Mouse (Mus musculus) Muller cell, postnatal 12 days (primary cell): ENCODE measurements at regions not wholly inside any gene's neighbourhood (a gene's known extent, or its start where the extent isn't known, plus 50 kb on each side); places are given as distances from the start of the nearest gene placed in this dataset.

Experiments used
- DNase-seq: peaks from one replicate; pipeline ENCODE4 v3.0.0-alpha.2; 2015; ENCODE audit errors: inconsistent ontology term

DNA sequence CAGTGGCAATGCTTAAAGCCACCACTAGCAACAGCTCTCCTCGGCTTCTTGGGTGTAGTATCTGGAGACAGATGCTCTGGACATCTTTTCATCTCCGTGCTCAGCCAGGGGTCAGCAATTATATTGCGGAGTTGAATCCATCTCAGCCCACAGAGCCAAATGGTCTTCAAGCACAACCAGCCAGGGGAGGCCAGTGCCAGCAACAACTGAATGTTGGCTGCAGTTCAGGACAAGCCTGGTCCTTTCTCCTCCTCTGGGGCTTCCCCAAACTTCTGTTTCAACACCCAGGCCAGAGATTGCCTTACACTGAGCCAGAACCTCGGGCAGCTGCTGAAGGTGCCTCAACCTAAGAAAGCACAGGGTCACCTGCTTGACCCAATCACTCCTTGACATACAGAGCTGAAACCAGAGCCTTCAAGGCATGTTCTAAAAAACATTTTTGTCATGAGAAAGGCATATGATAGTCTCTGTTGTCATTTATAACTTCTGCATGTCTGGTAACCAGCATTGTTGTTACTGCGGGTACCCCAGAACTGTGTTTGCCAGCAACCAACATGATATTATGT, 169.9 kb upstream of the Lef1 start:
- peak; percentile 58 for DNase-seq

DNA sequence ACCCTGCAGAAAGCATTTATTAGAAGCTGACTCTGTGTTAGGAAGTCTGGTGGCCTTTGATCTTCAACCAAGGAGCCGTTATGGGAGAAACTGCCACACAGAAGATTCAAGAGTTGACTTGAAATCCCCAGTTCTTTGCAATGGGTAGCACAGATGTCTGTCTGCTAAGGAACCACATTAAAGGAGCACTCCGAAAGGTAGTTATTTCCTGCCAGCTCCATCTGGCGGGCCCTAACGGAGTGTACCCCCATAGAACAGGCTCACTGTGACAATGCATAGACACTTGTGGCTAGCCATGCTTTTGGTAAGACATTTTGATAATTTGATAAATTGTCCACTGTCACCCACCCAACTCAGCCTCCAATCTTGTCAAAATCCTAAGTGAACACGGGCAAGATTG, 173.3 kb upstream of the Lef1 start:
- DNase-seq = no peak

DNA sequence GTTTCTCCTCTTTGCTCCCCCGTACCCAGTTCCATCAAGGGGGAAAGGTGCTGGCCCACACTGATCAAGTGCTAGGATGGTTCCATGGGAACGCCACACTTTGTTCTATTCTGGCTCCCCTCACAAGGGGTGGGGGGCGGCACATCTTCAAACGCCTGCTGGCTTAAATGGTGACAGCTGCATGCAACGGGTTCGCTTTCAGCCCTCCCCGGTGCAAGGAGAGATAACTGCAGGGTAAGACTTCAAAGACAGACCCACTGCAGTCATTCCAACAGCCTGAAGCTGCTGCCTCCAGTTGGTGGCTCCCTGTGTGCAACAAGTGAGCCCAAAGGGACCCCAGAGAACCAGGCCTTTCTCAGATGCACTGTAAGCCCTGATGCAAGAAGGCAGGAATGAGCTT, 173.9 kb upstream of the Lef1 start:
- DNase-seq = no peak

DNA sequence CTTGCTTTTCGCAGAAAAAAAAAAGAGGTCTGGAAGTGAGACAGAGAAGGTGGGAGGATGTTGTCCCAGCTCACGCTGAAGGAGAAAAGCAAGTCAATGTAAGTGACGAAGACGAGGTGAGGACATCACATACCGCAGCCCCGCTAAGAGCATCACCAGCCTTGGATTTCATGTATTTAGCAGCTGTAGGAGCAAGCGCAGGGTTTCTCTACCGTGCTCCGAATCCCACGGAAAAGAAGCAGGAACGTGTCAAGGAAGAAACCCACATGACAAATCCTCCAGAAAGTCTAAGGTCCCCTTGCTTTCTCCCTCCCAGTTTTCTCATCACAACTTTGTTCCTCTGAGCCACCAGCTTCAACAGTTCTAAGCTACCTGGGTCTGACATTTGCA, 174.3 kb upstream of the Lef1 start:
- DNase-seq = no peak

DNA sequence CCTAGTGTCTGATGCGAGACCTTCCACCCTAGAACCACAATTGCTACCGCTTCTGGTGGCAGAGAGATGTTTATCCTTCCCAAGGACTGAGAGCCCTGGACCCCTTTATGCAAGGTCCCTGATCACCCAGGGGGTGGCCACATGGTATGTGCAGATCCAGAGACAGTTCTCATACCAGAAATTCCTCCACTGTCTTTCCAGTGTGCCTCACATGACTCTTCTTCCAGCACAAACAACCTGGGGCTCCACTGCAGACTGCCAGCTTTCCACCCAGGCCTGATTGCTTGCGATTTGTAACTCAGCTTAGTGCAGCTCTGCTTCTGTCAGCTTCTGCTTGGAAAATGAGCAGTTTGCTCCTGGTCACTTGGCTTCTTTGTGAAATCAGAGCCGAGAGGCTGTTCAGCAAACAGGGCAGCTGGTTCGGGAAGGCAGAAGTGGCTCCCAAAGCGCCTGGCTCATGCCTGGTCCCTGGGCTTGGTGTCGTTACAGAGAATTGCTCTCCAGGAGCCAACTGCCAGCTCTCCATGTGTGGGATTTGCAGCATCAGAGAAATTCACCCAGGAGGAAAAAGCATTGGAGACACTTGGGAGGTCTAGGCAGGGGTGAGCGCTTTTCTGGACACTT, 174.9 kb upstream of the Lef1 start:
- DNase-seq = peak; percentile 83

DNA sequence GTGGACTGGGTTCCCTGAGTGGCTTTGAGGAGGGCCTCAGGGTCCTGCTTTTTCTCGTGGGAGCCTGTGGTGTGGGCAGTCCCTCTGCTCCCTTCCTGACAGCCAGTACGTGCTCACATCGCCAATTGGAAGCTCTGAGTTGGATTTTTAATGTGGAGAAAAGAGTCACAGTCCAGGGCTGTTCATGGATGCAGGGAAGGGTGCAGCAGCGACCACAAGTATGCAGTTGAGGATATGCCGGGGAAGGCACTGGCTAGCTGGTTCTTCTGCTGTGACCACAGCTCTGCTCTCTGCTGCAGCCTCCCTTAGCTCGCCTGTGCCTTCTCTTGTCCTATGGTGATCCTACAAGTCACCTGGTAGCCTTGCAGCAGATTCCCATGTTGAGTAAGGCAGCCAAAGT, 177.5 kb upstream of the Lef1 start:
- peak; percentile 51 for DNase-seq

DNA sequence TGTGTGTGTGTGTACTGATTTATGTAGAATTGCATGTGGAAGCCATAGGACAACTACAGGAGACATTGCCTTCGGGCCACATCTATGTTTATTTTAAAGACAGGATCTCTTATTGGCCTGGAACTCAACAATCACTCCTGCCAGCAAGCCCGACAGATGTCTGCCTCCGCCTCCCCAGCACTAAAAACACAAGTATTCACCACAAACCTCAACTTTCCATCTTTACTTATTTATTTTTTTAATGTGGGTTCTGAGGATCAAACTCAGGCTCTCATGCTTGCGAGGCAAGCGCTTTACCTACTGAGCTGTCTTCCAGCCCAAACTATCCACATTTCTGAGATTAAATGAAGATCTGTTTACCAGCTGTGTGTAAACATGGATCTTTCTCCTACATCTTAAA, 178.0 kb upstream of the Lef1 start:
- no peak for DNase-seq

DNA sequence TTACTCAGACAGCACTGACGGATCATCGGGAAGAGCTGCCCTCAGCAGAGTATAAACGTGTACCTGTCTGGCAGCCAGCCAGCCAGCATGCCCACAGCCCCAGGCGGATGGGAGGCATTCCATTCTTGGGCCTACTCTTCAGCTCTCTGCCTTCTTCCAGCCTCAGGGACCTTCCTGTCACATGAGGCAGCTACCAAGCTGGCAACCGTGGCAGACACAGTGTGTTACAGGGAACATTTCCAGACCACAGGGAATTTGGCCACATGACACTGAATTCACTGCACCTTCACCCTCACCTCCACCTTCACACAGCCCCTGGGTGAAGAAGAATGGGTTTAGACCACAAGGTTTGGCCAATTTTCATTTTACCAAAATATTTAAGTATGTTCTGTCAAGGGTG, 185.3 kb upstream of the Lef1 start:
- no peak for DNase-seq

DNA sequence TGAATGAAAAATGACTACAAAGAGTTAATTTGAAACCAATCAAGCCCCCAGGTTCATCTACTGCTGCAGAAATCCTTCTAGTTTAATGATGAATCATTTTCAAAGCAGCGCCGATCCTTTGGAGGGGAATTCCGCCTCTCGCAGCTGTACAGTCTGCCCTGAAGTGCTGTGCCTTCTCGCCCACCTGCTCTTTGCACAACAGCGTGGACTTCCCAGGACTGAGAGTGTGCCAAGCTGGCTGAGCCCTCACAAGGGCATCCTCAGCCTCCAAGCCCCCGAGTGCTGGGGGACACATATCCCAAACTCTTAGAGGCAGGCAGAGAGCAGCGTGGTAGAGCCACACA, 186.7 kb upstream of the Lef1 start:
- peak; percentile 37 for DNase-seq

DNA sequence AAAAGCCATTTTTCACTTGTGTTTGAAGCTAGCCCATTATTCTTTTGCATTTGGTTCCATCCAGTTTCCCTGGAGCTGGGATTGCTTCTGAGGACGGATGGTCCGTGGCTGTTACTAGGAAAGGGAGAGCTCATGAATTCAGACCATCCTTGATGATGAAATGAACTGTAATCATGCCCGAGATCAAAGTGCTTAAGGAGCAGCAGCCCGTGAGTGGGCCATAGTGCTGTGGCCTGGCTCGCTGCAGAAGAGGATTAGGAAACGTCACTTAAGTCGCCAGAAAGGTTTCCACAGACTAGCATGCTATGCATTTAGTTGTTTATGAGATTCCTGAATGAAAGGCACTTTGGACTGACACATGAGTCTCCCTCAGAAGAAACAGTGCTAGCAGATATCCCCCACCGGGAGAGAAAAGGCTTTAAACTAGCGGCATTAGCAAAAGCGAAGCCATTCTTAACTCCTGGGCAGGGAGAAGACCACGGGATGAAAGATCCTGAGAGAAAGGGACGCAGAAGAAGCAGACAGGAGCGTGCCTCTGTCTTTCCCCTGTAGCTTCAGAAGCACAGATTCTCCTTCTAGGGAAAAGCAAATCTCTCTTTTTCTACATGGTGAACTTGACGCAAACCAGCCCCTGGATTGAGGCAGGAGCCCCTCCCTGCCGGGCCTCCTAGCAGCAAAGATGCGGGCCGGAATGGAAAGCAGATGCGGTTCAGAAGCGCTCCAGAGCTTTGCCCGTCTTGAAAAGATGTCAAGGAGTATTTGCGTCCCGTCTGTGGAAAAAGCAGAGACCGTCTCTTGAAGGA, 187.3 kb upstream of the Lef1 start:
- no peak for DNase-seq

DNA sequence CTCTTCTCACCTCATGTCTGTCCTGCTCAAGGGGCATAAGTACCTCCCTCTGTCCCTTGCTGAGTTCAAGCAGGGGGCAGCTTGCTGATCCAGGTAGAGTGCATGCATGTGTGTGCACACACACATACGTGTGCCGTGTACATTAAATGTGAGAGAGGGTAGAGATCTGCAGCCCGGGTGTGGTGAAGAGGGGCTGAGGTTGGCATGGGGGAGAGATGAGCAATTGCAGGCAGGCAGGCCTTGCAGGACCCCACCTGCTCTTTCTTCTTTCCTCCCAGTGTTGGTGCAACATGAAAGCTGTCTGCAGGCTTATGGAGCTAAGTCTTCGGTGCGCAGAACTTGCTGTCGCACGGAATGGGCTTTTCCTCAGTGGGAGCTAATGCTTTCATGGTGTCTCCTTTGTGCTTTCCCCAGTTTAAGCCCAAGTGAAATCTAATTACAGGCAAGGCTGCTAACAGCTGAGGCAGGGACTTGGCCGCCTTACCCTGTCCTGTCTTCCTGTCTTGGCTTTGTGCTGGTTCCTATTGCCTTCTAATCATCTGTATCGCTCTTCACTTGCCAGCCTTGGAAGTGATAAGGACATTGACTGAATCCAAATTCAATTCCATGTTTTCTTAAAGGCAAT, 188.5 kb upstream of the Lef1 start:
- no peak for DNase-seq

DNA sequence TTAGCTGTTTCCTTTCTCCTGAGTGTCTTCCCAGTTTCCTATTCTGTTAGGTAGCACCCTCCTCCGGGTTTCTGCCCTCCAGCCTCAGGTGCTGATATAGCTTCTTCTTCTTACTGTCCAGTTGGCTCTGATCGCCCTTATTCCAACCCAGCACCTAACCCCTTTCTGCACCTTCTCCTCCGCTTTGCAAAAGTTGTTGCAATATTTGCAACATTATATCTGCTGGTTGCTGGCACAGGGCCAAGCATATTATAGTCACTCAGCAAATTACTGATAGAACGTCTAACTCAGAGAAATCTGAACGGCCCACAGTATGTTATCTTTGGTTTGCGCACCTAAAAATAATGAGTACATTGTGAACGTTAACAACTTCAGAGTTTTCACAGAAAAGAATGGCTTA, 183.6 kb upstream of the Rpl34 start:
- no peak for DNase-seq

DNA sequence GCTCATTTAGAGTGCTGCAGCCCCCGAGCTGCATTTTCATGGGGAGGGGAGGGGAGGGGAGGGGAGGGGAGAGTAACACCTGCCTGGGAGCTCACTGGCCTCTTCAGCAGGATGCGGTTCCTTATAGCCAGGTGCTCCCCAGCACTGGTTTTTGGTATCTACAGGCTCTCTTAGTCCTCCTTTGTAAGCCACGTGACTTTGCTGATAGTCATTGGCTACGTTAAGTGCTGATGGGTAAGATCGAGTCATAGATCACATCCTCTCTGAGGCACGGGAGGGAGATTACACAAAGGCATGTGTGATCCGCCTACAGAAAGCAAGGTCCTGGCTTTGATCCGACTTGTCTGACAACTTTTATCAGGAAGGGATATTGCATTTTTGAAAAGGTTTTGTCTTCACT, 174.9 kb upstream of the Rpl34 start:
- no peak for DNase-seq

DNA sequence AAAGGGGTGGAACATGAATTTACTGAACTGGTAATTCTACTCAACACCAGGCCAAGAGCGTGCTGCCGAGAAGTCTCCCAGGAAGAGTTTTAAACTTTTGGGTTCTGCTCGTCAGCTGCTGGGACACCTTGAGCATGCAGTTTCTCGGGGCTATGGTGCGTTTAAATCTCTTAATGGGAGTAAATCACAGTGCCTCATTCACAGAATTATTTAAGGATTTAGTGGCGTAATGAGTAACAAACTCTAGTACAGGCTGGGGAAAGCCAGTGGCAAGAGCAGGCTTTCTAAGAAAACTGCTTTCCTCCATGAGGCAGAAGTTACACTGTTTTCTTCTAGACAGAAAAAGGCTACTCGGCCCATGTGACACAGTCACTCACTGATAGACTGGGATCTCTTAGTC, 173.1 kb upstream of the Rpl34 start:
- DNase-seq = no peak

DNA sequence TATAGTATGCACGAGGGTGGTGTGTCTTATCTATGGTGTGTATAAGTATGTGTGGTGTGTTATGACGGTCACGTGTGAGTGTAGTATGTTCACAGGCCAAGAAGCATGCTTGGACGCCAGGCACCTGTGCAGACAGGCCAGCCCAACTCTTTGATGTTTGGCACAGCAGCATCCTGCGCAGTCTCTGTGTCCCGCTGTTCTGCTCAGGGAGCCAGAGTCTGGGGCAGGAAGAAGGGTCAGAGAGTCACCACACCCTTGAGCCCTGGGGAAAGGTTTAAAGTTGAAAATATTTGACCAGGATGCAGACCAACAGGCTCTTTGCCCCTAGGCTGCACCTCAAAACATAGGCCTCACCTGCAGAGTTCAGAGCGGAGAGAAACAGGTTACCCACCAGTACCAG, 172.2 kb upstream of the Rpl34 start:
- no peak for DNase-seq

DNA sequence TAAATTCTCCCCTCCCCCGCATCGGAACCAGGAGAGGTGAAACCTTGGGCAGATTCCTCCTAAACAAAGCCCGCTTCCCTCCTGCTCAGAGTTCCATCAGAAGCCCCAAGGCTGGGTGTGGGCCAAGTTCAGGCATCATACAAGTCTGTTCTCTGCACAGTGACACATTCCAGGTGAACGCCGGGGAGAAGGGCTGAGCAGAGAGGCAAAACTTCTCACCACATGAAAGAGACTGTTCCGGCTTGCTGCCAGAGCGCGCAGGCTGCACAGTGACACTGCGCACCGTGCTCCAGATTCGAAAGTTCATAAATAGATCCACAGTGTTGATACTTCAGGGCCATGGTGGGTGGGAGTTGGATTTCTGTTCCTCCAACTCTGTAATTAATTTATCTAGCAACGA, 171.1 kb upstream of the Rpl34 start:
- no peak for DNase-seq

DNA sequence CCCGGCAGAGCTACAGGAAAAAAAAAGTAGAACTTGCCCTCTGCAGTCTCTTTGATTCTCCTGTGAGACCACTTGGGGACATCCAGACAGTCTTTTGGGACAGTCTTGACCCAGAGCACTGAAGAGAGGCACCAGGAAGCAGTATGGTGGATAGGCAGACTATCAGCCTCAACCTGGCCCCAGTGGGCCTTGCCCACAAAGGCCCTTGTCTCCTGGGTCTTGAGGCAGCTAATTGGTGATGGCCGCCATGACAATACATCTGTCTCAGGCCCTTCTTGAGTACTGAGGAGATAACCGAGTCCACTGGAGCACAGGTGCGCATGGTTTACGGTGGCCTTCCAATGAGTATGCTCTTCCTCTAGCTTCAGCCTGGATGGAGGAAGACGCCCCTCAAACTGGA, 170.6 kb upstream of the Rpl34 start:
- no peak for DNase-seq

DNA sequence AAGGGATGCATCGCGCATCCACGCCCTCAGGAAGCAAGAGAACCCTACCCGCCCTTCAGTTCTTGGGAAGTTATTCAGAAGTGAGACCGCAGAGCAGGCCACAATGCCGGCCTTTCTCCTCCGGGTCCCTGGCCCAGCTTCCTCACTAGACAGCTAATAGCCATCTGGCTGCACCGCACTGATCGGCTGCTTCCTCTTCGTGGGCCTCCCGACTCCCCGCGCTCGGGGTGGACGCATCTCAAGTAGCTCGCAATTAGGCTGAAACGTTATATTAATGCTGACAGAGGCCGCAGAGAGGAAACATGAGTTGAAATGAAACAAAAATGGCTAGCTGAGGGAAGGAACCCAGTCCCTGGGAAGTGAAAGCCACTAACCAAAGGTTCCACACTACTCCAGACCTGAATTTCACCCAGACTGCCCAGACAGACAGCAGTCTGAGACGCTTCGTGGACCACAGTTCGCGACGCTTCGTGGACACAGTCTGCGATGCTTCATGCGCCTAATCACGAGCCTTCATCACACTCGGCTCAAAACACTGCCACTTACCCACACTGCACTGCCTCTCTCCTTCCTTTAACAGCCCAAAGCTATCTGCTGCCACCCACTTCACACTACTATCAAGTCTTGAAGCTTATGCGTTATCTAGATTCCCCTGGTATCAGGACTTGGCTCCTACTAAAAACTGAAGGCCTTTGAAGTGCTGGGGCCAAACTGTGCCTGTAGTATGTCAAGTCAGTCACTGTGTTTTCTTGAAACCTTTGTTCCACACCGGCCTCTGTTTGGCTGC, 170.0 kb upstream of the Rpl34 start:
- peak; percentile 44 for DNase-seq

DNA sequence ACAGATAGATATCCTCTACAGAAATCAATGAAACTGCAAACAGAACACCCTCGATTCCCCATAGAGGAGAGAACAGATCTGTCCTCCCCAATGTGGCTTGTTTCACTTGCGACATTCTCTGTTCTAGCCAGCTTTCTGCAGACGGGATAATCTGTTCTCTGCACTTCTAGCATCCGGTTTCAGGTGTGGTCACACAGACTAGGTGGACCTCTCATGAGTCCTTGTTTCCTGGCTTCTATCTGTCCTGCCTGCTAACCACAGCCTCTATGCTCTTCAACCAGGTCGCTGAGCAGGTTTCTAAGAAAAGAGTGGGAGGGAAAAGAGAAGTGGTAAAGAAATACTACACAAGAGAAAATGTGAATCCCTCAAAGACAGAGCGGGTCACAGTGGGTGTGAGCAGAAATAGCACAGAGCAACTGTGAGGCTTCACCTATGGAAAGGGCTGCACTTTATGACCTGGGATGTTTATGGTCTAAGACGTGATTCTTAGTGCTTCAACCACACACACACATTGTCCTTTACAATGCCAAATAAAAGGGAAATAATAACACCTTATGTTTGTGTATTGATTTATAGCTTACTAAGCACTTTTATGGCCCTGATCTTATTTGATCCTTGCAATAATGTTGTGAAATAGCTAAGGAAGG, 164.1 kb upstream of the Rpl34 start:
- no peak for DNase-seq

DNA sequence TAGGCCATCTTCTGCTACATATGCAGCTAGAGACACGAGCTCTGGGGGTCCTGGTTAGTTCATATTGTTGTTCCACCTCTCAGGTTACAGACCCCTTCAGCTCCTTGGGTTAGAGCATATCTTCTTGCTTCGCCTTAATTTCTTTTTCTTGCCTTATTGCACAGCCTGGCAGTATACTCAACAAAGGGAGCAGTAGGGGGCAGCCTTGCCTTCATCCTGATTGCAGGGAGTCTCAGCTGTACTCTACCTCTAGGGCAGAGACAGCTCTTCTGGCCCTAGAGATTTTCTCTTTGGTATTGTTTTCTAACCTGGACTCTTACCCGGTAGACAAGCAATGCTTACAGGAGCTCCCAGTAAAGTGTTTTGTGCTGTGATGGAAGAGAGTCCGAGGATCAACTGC, 161.1 kb upstream of the Rpl34 start:
- DNase-seq = no peak

DNA sequence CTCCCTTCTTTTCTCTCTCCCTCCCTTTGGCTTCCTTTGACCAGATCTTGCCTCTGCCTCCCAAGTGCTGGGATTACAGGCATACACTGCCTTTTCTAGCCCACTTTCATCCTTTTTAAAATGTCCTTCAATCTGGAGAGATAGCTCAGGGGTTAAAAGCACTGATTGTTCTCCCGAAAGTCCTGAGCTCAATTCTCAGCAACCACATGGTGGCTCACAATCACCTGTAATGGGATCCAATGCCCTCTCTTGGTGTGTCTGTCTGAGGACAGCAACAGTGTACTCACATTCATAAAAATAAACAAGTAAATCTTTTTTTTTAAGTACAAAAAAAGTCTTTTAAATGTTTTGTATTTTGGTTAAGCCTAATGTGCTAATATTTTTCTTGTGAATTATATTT, 158.4 kb upstream of the Rpl34 start:
- no peak for DNase-seq
